Mouse (Mus musculus): ENCODE results near the gene C330007P06Rik. TPM values are rescaled to one million over a fixed set of nuclear protein-coding genes. Genes with fewer than 3 reads are reported as not detected.

Gene C330007P06Rik
- 45.3 TPM for polyA plus RNA-seq (2015; fragmentation: Illumina TruSeq; extraction: RNeasy Lipid Tissue Mini Kit (QIAGEN cat#74804); ENCODE audit: low read depth, low replicate concordance)

GRCm38 (mm10) chrX:36873765-36874164, at the start of gene C330007P06Rik, which contains the start of gene Ube2a:
C330007P06Rik (minus strand) TSS chrX:36874111.
Ube2a (plus strand) TSS chrX:36873900.

GRCm38 (mm10) chrX:36902321-36903114, 28.6 kb upstream of the C330007P06Rik start, which contains the start of gene Nkrf:
Nkrf (minus strand) TSS chrX:36902899.

GRCm38 (mm10) chrX:36795424-36796162, 78.3 kb downstream of the C330007P06Rik start, which contains the start of gene Slc25a5:
Slc25a5 (plus strand) TSS chrX:36795651.

Other genes with a start within 250 kb of the C330007P06Rik start
- 9.1 TPM for gene Akap17b, start 228.7 kb downstream of the C330007P06Rik start, polyA plus RNA-seq (2015; fragmentation: Illumina TruSeq; extraction: RNeasy Lipid Tissue Mini Kit (QIAGEN cat#74804); ENCODE audit: low read depth, low replicate concordance)
- not detected for gene Slc25a43, start 130.5 kb downstream of the C330007P06Rik start, polyA plus RNA-seq (2015; fragmentation: Illumina TruSeq; extraction: RNeasy Lipid Tissue Mini Kit (QIAGEN cat#74804); ENCODE audit: low read depth, low replicate concordance)
- gene Slc25a5, start 78.5 kb downstream of the C330007P06Rik start, polyA plus RNA-seq (2015; fragmentation: Illumina TruSeq; extraction: RNeasy Lipid Tissue Mini Kit (QIAGEN cat#74804); ENCODE audit: low read depth, low replicate concordance): 642 TPM
- gene Ube2a, start 211 bp downstream of the C330007P06Rik start, polyA plus RNA-seq (2015; fragmentation: Illumina TruSeq; extraction: RNeasy Lipid Tissue Mini Kit (QIAGEN cat#74804); ENCODE audit: low read depth, low replicate concordance): 78.7 TPM
- 31.4 TPM for gene Nkrf, start 28.8 kb upstream of the C330007P06Rik start, polyA plus RNA-seq (2015; fragmentation: Illumina TruSeq; extraction: RNeasy Lipid Tissue Mini Kit (QIAGEN cat#74804); ENCODE audit: low read depth, low replicate concordance)
- gene Sept6, start 117.7 kb upstream of the C330007P06Rik start, polyA plus RNA-seq (2015; fragmentation: Illumina TruSeq; extraction: RNeasy Lipid Tissue Mini Kit (QIAGEN cat#74804); ENCODE audit: low read depth, low replicate concordance): 71.2 TPM
- not detected for gene Sowahd, start 174.7 kb upstream of the C330007P06Rik start, polyA plus RNA-seq (2015; fragmentation: Illumina TruSeq; extraction: RNeasy Lipid Tissue Mini Kit (QIAGEN cat#74804); ENCODE audit: low read depth, low replicate concordance)
- gene Rpl39, start 211.3 kb upstream of the C330007P06Rik start, polyA plus RNA-seq (2015; fragmentation: Illumina TruSeq; extraction: RNeasy Lipid Tissue Mini Kit (QIAGEN cat#74804); ENCODE audit: low read depth, low replicate concordance): 462 TPM
- 19.4 TPM for gene Upf3b, start 236.2 kb upstream of the C330007P06Rik start, polyA plus RNA-seq (2015; fragmentation: Illumina TruSeq; extraction: RNeasy Lipid Tissue Mini Kit (QIAGEN cat#74804); ENCODE audit: low read depth, low replicate concordance)

Measured in brain, adult 10 weeks (tissue).